Mouse (Mus musculus): ENCODE measurements around the gene Ptprm.

Gene Ptprm

DNA sequence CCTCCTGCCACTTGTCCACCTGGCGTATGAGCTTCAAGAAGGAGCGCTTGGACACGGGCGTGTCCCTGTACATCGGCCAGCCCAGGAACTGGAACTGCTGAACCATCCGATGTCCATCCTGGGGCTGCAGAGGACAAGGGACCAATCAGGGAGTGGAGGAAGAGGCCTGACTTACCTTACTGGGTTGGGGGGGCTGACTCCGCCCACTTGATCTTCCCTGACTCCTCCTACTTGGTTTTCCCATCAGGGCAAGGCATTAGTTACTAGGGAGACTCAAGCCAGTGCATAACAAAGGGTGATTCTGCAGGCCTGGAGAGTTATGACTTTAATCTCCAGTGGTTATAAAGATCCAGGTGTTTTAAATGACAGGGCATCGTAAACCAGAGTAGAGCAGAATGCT, 670.8 kb downstream of the Ptprm start:
- DNase-seq (ENCODE audit: low read depth, low spot score) = no peak

DNA sequence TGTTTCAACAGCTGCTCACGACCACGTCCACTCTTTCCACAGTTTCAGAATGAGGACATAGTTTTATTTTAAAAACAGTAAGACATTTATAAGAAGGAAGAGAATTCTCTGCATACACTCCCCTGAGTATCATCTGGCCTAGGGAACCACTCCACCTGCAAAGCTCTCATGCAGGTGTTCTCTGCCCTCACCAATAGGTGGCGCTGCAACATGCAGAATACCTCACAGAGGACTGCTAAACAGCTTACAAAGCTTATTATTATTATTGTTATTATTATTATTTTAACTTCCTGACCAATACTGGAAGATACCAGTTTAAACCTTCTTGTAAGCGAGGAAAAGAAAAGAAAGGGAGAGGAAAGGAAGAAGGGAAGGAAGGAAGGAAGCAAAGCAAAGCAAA, 673.6 kb downstream of the Ptprm start:
- DNase-seq (ENCODE audit: low read depth, low spot score) = peak; percentile 1

DNA sequence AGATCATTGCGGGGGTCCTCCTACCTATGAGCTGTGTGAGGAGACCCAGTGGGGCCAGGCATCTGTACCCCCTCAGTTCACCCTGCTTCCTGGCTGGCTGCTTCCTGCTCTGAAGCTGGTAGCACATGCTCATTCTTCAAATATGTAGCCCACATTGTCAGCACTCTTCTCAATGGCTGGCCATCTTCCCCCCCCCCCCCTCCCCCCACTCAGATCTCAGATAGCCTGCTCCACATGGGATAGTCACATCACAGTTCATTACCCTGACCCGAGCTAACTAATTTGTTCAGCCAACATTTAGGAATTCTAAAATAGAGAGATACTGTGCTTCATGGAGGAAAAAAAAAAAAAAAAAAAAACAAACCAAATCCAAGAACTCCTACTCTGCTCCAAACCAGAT, 679.6 kb downstream of the Ptprm start:
- no peak for DNase-seq (ENCODE audit: low read depth, low spot score)

DNA sequence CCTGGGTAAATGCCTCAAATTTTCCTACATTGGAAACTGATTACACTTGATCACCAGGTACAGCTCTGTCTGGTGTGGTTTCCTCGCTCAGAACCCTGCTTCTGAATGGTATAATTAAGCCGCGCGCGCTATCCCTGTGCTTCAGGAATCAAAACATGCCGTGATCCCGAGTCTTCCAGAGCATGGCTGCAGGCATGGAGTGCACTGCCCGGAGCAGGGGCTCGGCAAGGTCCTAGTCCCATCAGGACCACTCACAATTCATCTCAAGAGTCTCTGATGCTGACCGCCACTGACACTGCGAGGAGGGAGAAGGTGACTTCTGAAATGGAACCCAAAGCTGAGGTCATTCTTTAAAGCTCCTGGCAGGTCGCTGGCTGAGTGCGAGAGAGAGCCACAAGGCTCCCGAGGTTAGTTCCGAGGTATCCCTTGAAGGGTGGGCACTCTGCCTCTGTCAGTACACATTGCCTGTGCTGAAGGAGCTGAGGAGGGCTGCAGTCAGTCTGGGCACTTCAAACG, 682.5 kb downstream of the Ptprm start:
- DNase-seq (ENCODE audit: low read depth, low spot score) = no peak

DNA sequence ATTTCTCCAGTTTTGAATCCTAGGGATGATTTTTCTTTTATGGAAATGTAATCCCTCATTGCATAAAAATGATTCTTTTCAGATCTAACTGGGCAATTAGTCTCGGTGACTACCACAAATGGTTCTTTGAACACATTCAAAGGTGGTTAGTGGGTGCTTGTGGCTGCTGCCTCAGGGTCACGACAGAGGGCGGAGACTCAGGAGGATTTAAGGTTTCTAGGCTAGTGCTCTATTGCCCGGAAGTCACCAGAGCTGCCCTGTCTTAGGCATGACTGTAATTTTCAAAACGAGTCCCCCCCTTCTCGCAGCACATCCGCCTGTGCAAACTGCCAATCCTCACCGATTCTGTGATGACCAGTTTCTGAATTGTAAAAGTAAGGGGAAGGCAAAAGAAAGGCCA, 683.0 kb downstream of the Ptprm start:
- no peak for DNase-seq (ENCODE audit: low read depth, low spot score)

DNA sequence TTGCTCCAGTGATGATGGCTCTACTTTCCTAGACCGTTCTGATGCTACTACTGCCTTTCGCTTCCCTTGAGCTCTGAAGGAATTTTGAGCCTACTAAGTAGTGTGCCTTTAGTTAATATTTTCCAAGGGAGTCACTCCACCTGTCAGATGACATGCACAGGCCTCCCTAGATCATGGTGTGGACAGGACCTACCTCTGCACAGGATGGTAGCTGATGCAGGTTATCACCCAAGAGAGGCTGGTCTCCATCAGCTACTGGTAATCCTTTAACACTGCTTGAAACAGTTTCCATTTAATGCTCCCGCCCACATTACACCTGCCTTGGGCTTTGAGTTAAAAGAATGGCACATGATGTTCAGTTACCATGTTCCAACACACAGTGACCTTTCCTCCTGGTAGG, 688.5 kb downstream of the Ptprm start:
- DNase-seq (ENCODE audit: low read depth, low spot score) = no peak

DNA sequence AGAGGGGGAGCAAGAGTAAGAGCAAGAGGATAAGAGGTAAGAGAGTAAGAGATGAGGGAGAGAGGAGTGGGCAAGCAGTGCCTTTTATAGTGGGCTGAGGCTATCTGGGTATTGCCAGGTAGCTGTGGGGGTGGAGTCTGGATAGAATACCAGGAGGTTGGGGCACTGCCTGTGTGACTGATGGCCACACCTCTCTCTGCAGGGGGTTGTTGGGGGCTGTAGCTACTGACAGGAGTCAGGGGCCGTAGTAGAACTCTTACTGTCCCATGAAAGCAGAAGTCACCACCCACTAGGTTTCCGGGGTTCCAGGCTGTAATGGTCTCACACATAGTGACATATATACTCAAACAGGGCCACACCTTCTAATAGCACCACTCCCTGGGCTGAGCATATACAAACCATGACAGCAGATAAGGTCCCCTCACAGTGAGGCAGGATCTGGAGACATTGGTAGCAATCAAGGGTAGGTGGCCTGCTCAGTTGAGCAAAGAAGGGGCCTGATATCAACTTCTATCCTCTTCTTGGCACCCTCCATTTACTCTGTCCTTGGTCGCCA, 689.0 kb downstream of the Ptprm start:
- DNase-seq (ENCODE audit: low read depth, low spot score) = no peak

DNA sequence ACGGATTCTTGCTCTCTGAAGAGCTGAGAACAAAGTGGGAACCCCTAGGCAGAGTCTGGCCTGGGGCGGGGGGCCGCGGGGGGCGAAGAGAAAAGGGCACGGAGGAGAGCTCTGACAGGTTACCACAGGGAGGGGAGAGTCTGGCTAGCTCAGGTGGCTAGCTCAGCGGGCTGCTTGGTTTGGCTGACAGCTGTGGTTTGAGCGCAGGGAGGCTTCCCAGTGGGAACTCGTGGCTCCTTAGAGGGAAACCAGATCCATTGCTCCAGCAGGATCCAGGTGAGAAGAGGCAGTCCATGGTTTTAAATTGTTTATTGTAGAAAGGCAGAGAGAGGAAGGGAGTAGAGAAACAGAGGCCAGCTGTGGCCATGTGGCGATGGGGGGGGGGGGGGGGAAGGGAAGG, 689.5 kb downstream of the Ptprm start:
- no peak for DNase-seq (ENCODE audit: low read depth, low spot score)

DNA sequence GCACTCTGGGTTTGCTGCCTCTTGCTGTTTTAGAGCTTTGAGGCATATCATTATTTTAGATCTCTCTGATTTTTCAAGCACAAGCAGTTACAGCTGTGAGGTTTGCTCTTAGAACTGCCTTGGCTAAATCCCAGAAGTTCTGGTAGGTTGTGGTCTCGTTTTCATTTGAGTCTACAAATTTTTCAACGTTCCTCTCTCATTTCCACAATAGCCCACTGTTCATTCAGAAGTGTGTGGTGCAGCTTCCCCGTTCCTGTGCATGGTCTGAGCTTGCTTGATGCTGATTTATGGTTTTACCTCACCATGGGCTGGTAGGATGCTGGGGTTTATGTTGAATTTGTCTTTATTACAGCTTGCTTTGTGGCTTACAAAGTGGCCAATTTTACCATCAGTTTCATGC, 695.0 kb downstream of the Ptprm start:
- no peak for DNase-seq (ENCODE audit: low read depth, low spot score)

DNA sequence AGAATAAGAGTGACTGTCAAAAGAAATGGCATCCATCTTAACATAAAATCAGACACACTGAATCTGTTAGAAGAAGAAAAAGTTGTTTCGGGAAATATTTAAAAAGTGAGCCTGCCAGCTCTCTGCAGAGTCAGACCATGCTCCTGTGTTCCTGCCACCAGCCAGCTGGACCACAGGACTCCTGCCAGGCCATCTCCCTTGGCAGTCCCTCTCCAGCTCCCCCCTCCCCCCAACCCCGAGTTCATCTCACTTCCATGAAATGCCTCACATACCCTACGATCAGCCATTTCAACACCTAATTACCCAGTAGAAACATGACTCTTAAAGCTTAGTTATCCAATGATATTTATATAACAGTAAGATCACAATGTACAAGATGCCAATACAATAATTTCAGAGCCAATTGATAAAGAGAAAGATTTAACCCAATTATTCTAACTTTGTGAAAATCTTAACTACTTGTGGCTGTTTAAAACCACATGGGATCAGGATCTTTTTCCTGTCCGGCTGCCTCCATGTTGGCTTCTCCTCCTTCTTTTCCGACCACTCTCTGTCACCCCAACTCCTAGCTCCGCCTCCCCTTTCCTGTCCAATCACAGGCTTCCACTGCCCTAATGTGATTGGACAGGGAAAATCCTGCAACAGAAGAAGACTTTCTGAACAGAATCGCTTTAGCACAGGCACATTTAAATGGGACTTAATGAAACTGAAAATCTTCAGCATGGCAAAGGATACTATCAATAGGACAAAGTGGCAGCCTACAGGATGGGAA, 716.1 kb downstream of the Ptprm start:
- no peak for DNase-seq (ENCODE audit: low read depth, low spot score)

DNA sequence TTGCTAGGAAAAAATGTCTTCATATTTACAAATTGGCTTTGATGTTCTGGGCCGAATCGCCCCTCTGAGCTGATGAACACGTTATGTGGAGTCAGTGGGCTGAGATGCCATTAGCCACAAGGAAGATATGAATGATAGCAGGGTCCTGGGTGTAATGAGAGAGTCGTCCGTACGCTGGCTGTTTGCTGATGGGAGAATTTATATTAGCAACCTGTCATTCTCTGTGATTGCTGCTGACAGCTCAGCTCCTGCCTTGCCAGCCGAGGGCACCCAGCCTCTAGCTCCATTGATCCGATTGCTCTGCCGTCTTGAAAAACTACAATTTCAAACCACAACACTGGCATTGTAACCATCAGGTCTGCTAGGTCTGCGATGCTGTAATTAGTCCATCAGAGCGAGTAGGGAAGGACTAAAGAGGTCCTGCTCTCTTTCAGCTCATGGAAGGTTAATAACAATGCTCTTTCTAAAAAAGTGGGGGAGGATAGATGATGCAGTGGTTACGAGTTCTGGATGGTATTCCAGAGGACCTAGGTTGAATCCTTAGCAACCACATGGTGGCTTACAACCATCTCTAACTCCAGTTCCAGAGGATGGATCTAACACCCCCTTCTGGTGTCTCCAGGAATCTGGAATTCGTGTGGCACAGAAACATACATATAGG, 734.1 kb downstream of the Ptprm start:
- no peak for DNase-seq (ENCODE audit: low read depth, low spot score)

DNA sequence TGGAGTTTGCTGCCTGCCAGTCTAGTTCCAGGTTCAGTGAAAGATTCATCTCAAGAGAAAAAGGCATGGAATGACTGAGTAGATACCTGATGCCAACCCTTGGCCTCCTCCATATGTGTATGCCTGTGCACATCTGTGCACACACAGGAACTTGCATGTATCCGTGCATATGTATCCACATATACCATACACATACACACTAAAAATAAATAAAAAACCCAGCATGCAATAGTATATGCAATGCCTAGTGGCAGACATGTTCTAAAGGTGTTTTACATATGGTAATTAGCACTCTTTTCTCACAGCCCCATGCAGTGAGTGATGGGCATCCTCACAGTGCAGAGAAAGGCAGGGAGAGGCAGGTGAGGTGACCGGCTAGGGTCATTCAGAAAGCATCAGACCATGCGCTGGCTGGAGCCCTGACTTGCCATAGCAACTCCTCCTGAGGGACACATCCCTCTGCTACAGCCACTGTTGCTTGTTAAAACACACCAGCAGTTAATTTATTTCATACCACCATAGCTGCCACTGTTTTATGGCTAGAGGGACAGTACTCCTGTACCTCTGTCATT, 734.9 kb downstream of the Ptprm start:
- no peak for DNase-seq (ENCODE audit: low read depth, low spot score)
